Mouse (Mus musculus) heart, embryonic 10.5 days (tissue): ENCODE results near the gene Angptl8. TPM values are rescaled to one million over a fixed set of nuclear protein-coding genes. Genes with fewer than 3 reads are reported as not detected.
A peak's percentile ranks its signal among the peaks of the same experiment; 100 is the strongest.

Experiments
- DNase-seq: peaks from one replicate; pipeline ENCODE4 v3.0.0-alpha.2; 2017; ENCODE audit warnings: low spot score
- H3K27ac ChIP-seq: fragments of 300-500 bp; sonication (generic); 2 replicates; pipeline ENCODE4 v1.5.1; 2016; ENCODE audit warnings: mild to moderate bottlenecking
- H3K27me3 ChIP-seq: fragments of 300-500 bp; sonication (generic); 2 replicates; pipeline ENCODE4 v1.6.1; 2016; ENCODE audit warnings: mild to moderate bottlenecking; ENCODE audit not compliant: poor library complexity, insufficient read depth, severe bottlenecking
- H3K36me3 ChIP-seq: fragments of 300-500 bp; sonication (generic); 2 replicates; pipeline ENCODE4 v1.6.1; 2016; ENCODE audit warnings: mild to moderate bottlenecking, moderate library complexity
- H3K4me1 ChIP-seq: fragments of 300-500 bp; sonication (generic); 2 replicates; pipeline ENCODE4 v1.6.1; 2016; ENCODE audit warnings: mild to moderate bottlenecking
- H3K4me3 ChIP-seq: fragments of 300-500 bp; sonication (generic); 2 replicates; pipeline ENCODE4 v1.5.1; 2016; ENCODE audit warnings: mild to moderate bottlenecking, moderate library complexity
- H3K9me3 ChIP-seq: fragments of 300-500 bp; sonication (generic); 2 replicates; pipeline ENCODE4 v1.6.1; 2016; ENCODE audit warnings: mild to moderate bottlenecking, moderate library complexity
- WGBS: fragments of 180-500 bp; shearing (Covaris S2); methylation state at CpG from one replicate; pipeline ENCODE4 v1.1.7; 2016; 5-methylcytosine and 5-hydroxymethylcytosine counted together
- polyA plus RNA-seq: library from polyadenylated mRNA; unstranded; fragments of >200 nt; fragmentation: Nextera tagmentation; extraction: Ambion mirVana; gene quantifications from 2 replicates; pipeline ENCODE4 v1.2.1, GENCODE M21; 2016

The Angptl8 gene
- polyA plus RNA-seq, 1 experiment from 2014 or later, result 5.7 TPM

DNA sequence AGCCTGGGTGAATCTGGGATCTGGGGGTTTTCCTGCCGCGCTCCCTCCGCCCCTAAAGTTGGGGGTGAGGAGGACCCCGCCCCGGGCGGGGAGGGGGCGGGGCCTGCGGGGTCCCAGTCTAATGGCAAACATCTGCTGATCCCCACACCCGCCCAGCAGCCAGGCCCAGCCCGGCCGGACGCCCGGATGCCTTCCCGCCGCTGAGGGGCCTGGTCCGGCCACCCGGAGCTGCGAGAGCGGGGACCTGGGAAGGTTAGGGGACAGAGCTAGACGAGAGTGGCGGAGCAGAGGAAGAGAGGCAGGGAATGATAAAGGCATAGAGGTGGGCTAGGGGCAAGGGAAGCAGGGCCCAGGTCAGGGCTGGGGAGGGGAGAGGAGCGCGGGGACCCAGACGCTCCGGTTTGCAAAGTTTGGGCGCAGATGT is 37.4 kb upstream of the Angptl8 start:
- Histone ChIP-seq H3K36me3 (peaks cover 55% of the 10 kb centered on the region), H3K27ac (peak overlapping the region; percentile 94), H3K4me3 (peak overlapping the region; percentile 78), H3K27me3 (no peaks in the 10 kb centered on the region), H3K4me1 (peaks cover 47% of the 10 kb centered on the region), H3K9me3 (no peaks in the 10 kb centered on the region)
- DNase-seq, result peak; percentile 82
- 0% methylated on average over 25 of the region's 26 CpGs for WGBS

DNA sequence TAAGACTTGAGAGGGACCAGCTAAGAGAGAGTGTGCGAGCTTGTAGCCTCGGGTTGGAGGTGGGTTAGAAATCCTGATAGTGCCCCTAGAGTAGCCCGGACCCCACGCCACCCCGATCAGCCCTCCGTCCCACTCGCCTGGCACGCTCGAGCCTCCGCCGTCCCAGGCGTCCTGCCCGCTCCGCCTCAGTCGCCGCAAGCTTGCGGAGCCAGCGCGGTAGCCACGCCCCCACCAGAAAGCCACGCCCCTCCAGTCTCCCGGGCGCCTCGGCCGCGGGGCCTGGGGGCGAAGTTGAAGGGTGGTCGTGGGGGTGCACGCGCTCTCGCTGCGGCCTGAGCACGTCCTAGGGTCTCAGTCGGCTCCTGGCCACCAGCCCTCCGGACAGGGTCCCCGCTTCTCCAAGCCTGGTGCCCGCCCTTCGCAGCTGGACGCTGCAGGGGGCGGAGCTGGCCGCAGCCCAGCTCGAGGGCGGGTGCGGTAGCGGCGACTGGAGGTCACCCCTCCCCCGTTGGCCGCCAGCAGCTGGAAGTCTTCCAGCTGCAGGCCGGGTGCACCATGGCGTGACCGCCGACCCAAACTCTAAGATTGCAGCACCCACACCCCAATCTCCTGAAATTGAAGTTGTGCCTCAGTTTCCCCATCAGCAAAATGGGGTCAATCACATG is 36.8 kb upstream of the Angptl8 start, which contains the start of gene Kank2:
Kank2 (minus strand) TSS at position 400 of the 665 bp plus-strand sequence.
- WGBS, result under 1% methylated on average over 52 of the region's 52 CpGs
- H3K9me3 ChIP-seq, result no peaks in the 10 kb centered on the region
- DNase-seq, result peak; percentile 91
- H3K4me1 ChIP-seq, result peaks cover 47% of the 10 kb centered on the region
- H3K27ac ChIP-seq, result peak within 1 kb of the TSS; percentile 94
- peaks cover 53% of the 10 kb centered on the region for H3K36me3 ChIP-seq
- peak within 1 kb of the TSS; percentile 78 for H3K4me3 ChIP-seq
- H3K27me3 ChIP-seq, result no peaks in the 10 kb centered on the region

DNA sequence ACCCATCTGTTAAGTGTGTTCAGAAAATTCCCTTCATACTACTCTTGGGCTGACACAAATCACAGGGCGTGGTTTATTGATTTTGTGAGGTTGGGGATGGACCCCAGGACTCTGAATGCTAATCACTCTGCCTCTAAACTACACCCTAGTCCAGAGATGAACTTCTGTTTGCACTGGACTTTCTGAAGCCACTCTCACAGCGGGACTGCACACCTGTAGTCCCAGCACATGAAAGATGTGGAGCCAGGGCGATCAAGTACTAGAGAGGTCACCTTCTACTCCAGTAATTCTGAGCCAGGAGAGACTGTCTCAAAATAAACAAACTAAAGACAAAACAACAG is 36.3 kb upstream of the Angptl8 start:
- peak overlapping the region; percentile 94 for H3K27ac ChIP-seq
- WGBS, result 61% methylated on average over 3 of the region's 3 CpGs
- peaks cover 52% of the 10 kb centered on the region for H3K36me3 ChIP-seq
- DNase-seq, result no peak
- H3K4me1 ChIP-seq, result peaks cover 52% of the 10 kb centered on the region
- H3K4me3 ChIP-seq, result peak overlapping the region; percentile 78
- H3K27me3 ChIP-seq, result no peaks in the 10 kb centered on the region
- H3K9me3 ChIP-seq, result no peaks in the 10 kb centered on the region

DNA sequence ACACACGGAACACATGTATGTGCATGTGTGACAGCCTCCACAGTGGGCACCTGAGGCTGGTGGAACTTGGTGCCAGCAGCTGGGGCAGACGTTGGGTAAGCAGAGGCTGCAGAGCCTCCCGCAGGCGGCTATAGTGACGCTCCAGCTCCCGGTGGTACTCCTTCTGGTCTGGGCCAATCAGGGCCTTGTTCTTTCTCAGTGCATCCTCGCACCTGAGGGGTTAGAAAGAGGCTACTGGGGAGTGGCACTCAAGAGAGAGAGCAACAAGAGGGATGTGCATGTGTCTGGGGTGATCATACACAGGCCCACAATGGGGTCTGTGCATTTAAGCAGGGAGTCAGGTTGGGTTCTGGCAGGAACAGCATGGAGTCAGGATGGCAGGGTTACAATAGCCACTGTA is 34.2 kb upstream of the Angptl8 start:
- no peak for DNase-seq
- Histone ChIP-seq H3K4me3 (no peak overlapping the region), H3K27me3 (no peaks in the 10 kb centered on the region), H3K9me3 (no peaks in the 10 kb centered on the region), H3K27ac (no peak overlapping the region), H3K4me1 (peaks cover 43% of the 10 kb centered on the region), H3K36me3 (peaks cover 40% of the 10 kb centered on the region)
- WGBS, result 72% methylated on average over 7 of the region's 7 CpGs

DNA sequence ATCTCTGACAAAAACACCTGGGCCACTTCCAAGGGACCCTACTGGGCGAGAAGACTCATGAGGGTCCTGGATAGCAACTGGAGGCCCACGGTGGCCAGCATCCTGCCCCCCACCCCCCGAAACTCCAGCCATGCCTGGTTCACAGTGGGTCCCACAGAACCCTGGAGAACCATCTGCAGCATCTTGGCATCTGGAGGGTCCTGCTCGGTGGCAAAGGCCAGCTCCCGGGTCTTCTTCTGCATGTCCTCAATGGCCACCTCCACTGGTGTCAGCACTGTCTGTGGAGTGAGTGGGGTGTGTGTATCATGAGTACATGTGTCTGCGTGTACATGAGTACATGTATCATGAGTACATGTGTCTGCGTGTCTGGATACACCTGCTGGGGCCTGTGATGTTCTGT is 33.7 kb upstream of the Angptl8 start:
- Histone ChIP-seq H3K27me3 (no peaks in the 10 kb centered on the region), H3K4me3 (no peak overlapping the region), H3K27ac (no peak overlapping the region), H3K4me1 (peaks cover 38% of the 10 kb centered on the region), H3K9me3 (no peaks in the 10 kb centered on the region), H3K36me3 (peaks cover 44% of the 10 kb centered on the region)
- WGBS, result 91% methylated on average over 7 of the region's 7 CpGs
- no peak for DNase-seq

DNA sequence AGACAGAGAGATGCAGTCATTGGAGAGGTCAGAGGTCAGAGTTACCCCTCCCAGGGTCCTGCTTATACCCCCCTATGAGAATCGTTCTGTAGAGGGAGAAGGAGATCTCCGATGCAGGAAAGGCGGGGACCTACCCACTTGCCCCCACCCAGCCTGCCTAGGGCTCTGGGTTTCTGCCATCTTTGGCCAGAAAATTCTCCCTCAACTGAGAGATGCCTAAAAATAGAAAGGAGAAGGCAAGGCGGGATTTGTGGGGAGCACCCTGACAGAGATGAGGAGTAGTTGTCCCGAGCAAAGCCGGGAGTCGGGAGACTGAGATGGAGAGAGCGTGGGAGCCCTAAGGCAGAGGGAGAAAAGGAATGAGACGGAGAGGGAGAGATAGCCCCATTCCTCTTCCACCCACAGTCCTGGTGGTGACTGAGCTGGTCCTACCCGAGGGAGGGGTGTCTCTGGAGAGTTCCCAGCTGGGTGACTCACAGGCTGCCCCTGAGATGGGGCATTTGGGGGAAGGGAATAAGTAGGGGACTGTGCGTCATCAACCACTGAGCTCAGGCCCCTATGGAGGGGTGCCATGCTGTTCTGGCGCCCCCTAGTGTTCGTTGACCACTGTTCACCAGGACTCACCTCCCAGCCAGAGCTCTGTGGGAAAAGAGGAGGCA is 31.2 kb upstream of the Angptl8 start:
- Histone ChIP-seq H3K27me3 (no peaks in the 10 kb centered on the region), H3K4me3 (peak overlapping the region; percentile 27), H3K9me3 (no peaks in the 10 kb centered on the region), H3K4me1 (peaks cover 22% of the 10 kb centered on the region), H3K27ac (peak overlapping the region; percentile 75), H3K36me3 (peaks cover 55% of the 10 kb centered on the region)
- DNase-seq, result peak; percentile 91
- 29% methylated on average over 13 of the region's 13 CpGs for WGBS

DNA sequence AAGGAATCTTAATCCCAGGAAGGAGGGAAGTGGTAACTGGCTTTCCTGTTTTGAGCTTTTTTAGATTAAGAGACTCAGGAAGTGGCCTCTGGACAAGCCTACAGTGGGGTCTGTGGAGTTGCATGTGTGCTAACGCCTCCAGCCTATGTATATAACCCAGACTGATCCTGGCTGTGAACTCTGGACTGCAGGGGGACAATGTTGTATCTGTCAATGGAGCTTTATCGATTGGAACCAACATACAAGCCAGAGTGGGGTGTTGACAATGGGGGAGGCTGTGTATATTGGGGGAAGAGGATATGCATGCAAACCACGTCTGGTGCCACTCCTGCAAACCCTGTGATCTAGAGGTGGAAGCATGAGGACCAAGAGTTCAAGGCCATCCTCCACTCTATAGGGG is 28.9 kb upstream of the Angptl8 start:
- peaks cover 64% of the 10 kb centered on the region for H3K36me3 ChIP-seq
- H3K27me3 ChIP-seq, result no peaks in the 10 kb centered on the region
- H3K4me3 ChIP-seq, result no peak overlapping the region
- peaks cover 17% of the 10 kb centered on the region for H3K4me1 ChIP-seq
- DNase-seq, result no peak
- 72% methylated on average over 3 of the region's 3 CpGs for WGBS
- H3K9me3 ChIP-seq, result no peaks in the 10 kb centered on the region
- no peak overlapping the region for H3K27ac ChIP-seq

DNA sequence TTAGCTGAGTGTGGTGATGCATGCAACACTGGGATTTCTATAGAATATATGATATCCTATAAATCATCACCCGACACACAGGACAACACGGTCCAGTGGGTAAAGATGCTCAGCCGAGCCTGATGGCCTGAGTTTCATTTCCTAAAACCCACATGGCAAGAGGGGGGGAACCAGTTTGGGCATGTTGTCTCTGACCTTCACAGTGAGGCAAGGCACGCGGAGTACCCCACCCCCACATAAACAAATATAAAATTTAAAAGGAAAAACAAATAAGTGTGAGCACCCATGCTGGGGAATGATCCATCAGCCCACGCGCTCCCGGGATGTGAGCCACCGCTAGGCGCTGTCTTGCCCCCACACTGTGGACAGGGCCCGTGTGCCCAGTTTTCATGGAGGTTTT is 28.3 kb upstream of the Angptl8 start:
- Histone ChIP-seq H3K9me3 (no peaks in the 10 kb centered on the region), H3K27me3 (no peaks in the 10 kb centered on the region), H3K4me1 (peaks cover 17% of the 10 kb centered on the region), H3K36me3 (peaks cover 64% of the 10 kb centered on the region), H3K27ac (no peak overlapping the region), H3K4me3 (no peak overlapping the region)
- 88% methylated on average over 11 of the region's 11 CpGs for WGBS
- no peak for DNase-seq

DNA sequence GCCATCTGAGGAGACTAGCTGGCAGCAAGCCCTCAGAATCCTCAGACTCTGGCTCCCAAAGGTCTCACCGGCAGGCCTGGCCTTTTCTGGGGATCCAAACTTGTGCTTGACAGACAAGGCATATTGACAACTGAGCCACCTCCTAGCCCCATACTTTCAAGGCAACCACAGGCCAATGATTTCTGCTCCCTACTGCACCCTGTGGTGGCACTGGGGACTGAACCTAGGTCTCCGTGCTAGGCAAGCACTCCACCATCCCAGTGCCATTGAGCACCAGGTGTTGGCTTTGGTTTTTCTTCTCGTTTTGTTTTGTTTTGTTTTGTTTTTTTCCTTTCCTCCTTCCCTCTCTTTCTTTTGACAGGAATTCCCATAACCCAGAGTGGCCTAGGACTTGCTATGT is 26.7 kb upstream of the Angptl8 start:
- Histone ChIP-seq H3K36me3 (peaks cover 65% of the 10 kb centered on the region), H3K4me1 (peaks cover 16% of the 10 kb centered on the region), H3K9me3 (no peaks in the 10 kb centered on the region), H3K27ac (no peak overlapping the region), H3K4me3 (no peak overlapping the region), H3K27me3 (no peaks in the 10 kb centered on the region)
- DNase-seq, result no peak
- 65% methylated on average over 3 of the region's 3 CpGs for WGBS

DNA sequence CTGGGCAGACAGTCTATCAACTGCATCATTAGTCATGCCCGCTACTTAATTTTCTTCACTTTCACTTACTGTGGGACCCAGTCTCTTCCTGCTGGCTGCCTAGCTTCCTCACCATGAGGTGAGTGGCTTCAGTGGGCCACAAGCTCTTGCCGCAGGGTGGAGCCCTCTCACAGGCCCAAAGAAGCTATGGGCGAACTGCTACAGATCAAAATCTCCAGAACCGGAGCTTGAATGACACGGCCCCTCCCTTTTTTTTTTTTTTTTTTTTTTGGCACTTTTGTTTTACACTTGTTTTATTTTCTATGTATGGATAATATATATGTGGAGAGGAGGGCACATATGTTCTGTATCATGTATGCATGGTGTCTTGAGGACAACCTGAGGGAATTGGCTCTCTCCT is 24.1 kb upstream of the Angptl8 start:
- Histone ChIP-seq H3K27me3 (no peaks in the 10 kb centered on the region), H3K4me3 (no peak overlapping the region), H3K4me1 (peaks cover 3% of the 10 kb centered on the region; the same call in 1 of the 2 replicates), H3K27ac (no peak overlapping the region), H3K36me3 (peaks cover 77% of the 10 kb centered on the region), H3K9me3 (no peaks in the 10 kb centered on the region)
- DNase-seq, result no peak
- WGBS, result 73% methylated on average over 5 of the region's 5 CpGs

DNA sequence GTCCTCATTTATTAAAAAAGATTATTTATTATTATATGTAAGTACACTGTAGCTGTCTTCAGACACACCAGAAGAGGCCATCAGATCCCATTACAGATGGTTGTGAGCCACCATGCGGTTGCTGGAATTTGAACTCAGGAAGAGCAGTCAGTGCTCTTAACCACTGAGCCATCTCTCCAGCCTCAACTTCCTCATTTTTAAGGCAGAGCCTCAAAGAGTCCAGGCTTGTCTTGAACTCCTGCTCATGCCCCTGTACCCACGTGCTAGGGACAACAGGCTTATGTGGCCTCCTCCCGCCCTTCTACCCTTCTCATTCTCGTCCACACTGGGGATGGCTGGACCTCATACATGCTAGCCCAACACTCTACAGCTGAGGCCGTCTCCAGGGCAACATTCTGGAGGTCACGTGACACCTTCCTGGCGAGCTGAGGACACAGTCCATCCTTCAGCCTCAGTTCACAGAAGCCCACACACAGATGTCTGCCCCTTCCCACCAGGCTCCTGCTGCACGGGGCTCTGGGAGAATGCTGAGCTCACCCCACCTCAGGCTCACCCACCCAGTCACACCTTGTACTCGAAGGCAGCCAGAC is 18.5 kb upstream of the Angptl8 start:
- Histone ChIP-seq H3K27ac (no peak overlapping the region), H3K36me3 (peaks cover 92% of the 10 kb centered on the region), H3K4me1 (peaks cover 4% of the 10 kb centered on the region; the same call in 1 of the 2 replicates), H3K9me3 (no peaks in the 10 kb centered on the region), H3K4me3 (no peak overlapping the region), H3K27me3 (no peaks in the 10 kb centered on the region)
- no peak for DNase-seq
- 76% methylated on average over 9 of the region's 9 CpGs for WGBS

DNA sequence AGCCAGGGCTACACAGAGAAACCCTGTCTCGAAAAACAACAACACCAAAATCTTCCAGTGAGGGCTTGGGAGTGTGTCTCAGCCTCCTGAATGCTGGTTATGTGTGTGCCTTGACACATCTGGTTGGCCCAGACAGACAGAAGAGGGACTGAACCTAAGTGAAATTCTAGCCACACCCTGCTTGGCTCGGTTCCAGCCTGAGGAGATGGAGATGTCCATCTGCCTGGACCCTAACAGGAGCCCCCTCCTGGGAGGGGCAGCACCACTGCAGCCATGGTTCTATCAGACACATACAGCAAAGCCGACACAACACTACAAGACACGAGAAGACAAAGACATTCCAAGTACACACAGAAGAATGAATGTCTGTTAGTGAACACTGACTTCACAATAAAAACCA is 17.2 kb upstream of the Angptl8 start:
- no peak for DNase-seq
- H3K27ac ChIP-seq, result no peak overlapping the region
- 88% methylated on average over 4 of the region's 4 CpGs for WGBS
- no peaks in the 10 kb centered on the region for H3K9me3 ChIP-seq
- H3K4me1 ChIP-seq, result peaks cover 4% of the 10 kb centered on the region; the same call in 1 of the 2 replicates
- peaks cover 85% of the 10 kb centered on the region for H3K36me3 ChIP-seq
- no peaks in the 10 kb centered on the region for H3K27me3 ChIP-seq
- H3K4me3 ChIP-seq, result no peak overlapping the region

DNA sequence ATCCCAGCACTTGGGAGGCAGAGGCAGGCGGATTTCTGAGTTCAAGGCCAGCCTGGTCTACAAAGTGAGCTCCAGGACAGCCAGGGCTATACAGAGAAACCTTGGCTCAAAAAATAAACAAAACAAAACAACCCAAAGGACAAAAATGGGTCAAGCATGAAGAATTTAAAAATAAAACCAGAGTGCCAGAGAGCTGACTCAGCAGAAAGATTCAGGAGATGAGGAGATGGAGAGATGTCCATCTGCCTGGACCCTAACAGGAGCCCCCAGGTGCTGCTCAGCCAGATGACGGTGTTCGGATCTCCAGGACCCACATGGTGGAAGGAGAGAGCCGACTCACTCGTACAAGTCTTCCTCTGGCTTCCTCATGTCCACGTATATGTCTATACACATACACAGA is 16.7 kb upstream of the Angptl8 start:
- Histone ChIP-seq H3K36me3 (peaks cover 81% of the 10 kb centered on the region), H3K4me3 (no peak overlapping the region), H3K27ac (no peak overlapping the region), H3K4me1 (peaks cover 4% of the 10 kb centered on the region; the same call in 1 of the 2 replicates), H3K9me3 (no peaks in the 10 kb centered on the region), H3K27me3 (no peaks in the 10 kb centered on the region)
- WGBS, result 92% methylated on average over 6 of the region's 6 CpGs
- DNase-seq, result no peak
